Mouse (Mus musculus): ENCODE results near the gene Hormad1. TPM values are rescaled to one million over a fixed set of nuclear protein-coding genes. Genes with fewer than 3 reads are reported as not detected.
"Not testable (repeated sequence)": the region's sequence is repeated elsewhere in the genome, so short reads cannot be mapped to it uniquely, and the experiment has no call there.

The Hormad1 gene
- polyA plus RNA-seq, 1 experiment from 2014 or later, result not detected

DNA sequence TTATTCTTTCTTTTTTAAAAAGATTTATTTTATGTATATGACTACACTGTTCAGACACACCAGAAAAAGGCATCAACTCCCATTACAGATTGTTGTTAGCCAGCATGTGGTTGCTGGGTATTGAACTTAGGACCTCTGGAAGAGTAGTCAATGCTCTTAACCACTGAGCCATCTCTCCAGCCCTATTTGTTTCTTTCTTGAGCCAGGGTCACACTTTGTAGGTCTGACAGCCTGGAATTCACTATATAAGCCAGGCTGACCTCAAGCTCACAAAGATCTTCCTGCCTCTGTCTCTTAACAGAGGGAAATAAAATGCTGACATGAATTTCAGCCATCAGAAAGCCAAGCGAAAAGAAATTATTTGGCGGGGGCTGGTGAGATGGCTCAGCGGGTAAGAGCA is 10.1 kb downstream of the Hormad1 start:
- Histone ChIP-seq H3K9me3 (replicated peaks) (no peaks in the 10 kb centered on the region), H3K9ac (no peak overlapping the region), H3K4me3 (replicated peaks) (no peak overlapping the region), H3K27me3 (no peaks in the 10 kb centered on the region), H3K27ac (no peak overlapping the region), H3K36me3 (no peaks in the 10 kb centered on the region), H3K4me1 (no peaks in the 10 kb centered on the region), H3K4me2 (no peak overlapping the region)
- 87% methylated on average over 3 of the region's 3 CpGs for WGBS
- ATAC-seq (replicated peaks; ENCODE audit: low FRiP score), result no peak

GRCm38 (mm10) chr3:95587754-95588603 is 28.5 kb downstream of the Hormad1 start:
- no peak for ATAC-seq (replicated peaks; ENCODE audit: low FRiP score)
- Histone ChIP-seq H3K9ac (no peak overlapping the region), H3K27ac (peak overlapping the region; percentile 76), H3K4me1 (peaks cover 9% of the 10 kb centered on the region), H3K4me3 (replicated peaks) (peak overlapping the region; percentile 71), H3K36me3 (peaks cover 14% of the 10 kb centered on the region), H3K4me2 (peak overlapping the region; percentile 70), H3K9me3 (replicated peaks) (no peaks in the 10 kb centered on the region), H3K27me3 (no peaks in the 10 kb centered on the region)
- 52% methylated on average over 8 of the region's 8 CpGs for WGBS

GRCm38 (mm10) chr3:95588604-95589086 is 29.2 kb downstream of the Hormad1 start, which contains the start of gene Golph3l:
Gene Golph3l, plus strand, starts transcription at chr3:95588934.
- ATAC-seq (replicated peaks; ENCODE audit: low FRiP score), result peak; percentile 100
- Histone ChIP-seq H3K4me3 (replicated peaks) (peak within 1 kb of the TSS; percentile 71), H3K27me3 (no peaks in the 10 kb centered on the region)

GRCm38 (mm10) chr3:95598734-95599133 is 39.3 kb downstream of the Hormad1 start:
- Histone ChIP-seq H3K9me3 (replicated peaks) (no peaks in the 10 kb centered on the region), H3K27me3 (no peaks in the 10 kb centered on the region), H3K9ac (no peak overlapping the region), H3K4me3 (replicated peaks) (no peak overlapping the region), H3K4me1 (no peaks in the 10 kb centered on the region), H3K36me3 (peaks cover 43% of the 10 kb centered on the region), H3K27ac (no peak overlapping the region), H3K4me2 (no peak overlapping the region)
- ATAC-seq (replicated peaks; ENCODE audit: low FRiP score), result no peak

More at GRCm38 (mm10) chr3:95588604-95589086, 29.2 kb downstream of the Hormad1 start, which contains the start of gene Golph3l:
- peak within 1 kb of the TSS; percentile 50 for H3K9ac ChIP-seq
- H3K4me1 ChIP-seq, result peaks cover 9% of the 10 kb centered on the region
- under 1% methylated on average over 12 of the region's 12 CpGs for WGBS
- H3K27ac ChIP-seq, result peak within 1 kb of the TSS; percentile 89
- H3K9me3 ChIP-seq (replicated peaks), result no peaks in the 10 kb centered on the region
- H3K4me2 ChIP-seq, result peak within 1 kb of the TSS; percentile 70
- H3K36me3 ChIP-seq, result peaks cover 20% of the 10 kb centered on the region

DNA sequence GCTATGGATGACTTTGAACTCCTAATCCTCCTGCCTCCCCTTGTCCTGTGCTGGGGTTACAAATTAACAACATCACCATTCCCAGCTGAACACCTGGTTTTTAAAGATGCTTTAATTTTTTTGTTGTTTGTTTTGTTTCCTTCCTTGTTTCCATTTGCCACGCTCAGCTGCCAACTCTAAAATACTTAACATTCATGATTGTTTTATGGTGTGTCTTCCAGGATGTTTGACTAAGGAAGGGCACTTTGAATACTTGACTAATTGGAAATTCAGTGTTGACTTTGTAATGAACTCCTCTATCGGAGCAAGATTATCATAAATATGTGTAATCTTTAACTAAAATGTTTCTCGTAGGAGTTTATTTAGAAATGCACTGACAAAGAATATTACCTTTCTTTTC is 41.8 kb downstream of the Hormad1 start:
- H3K9ac ChIP-seq, result no peak overlapping the region
- no peak overlapping the region for H3K27ac ChIP-seq
- no peak overlapping the region for H3K4me2 ChIP-seq
- no peak for ATAC-seq (replicated peaks; ENCODE audit: low FRiP score)
- no peaks in the 10 kb centered on the region for H3K9me3 ChIP-seq (replicated peaks)
- no peak overlapping the region for H3K4me3 ChIP-seq (replicated peaks)
- no peaks in the 10 kb centered on the region for H3K4me1 ChIP-seq
- 70% methylated on average over 3 of the region's 3 CpGs for WGBS
- H3K27me3 ChIP-seq, result no peaks in the 10 kb centered on the region
- H3K36me3 ChIP-seq, result peaks cover 26% of the 10 kb centered on the region

GRCm38 (mm10) chr3:95606096-95606495 is 46.6 kb downstream of the Hormad1 start:
- H3K4me1 ChIP-seq, result no peaks in the 10 kb centered on the region
- no peak for ATAC-seq (replicated peaks; ENCODE audit: low FRiP score)

DNA sequence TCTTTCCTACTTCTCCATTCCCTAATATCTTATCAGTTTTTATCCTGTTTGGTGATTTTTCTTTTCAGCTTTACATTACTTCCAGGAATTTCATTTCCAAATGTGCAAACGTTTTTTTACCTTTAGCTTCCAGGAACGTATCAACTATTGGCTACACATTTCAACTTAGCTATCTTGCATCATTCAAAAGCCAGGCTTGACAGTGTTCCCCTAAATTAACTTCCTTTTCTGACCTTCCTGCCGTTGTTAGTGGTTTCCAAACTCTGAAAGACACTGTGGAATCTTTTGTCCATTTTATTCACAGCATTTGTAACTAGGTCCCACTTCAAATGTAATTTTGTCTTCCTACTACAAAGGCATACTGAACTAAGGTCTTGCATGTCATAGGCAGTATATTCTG is 49.7 kb downstream of the Hormad1 start:
- Histone ChIP-seq H3K4me3 (replicated peaks) (no peak overlapping the region), H3K27me3 (no peaks in the 10 kb centered on the region), H3K9ac (no peak overlapping the region), H3K4me1 (no peaks in the 10 kb centered on the region), H3K9me3 (replicated peaks) (no peaks in the 10 kb centered on the region), H3K27ac (no peak overlapping the region), H3K4me2 (no peak overlapping the region), H3K36me3 (peaks cover 50% of the 10 kb centered on the region)
- 76% methylated on average over 3 of the region's 3 CpGs for WGBS
- ATAC-seq (replicated peaks; ENCODE audit: low FRiP score), result no peak

More at GRCm38 (mm10) chr3:95606096-95606495, 46.6 kb downstream of the Hormad1 start:
- H3K9ac ChIP-seq, result no peak overlapping the region
- H3K4me2 ChIP-seq, result no peak overlapping the region
- H3K27ac ChIP-seq, result no peak overlapping the region
- no peak overlapping the region for H3K4me3 ChIP-seq (replicated peaks)
- H3K36me3 ChIP-seq, result peaks cover 42% of the 10 kb centered on the region
- no peaks in the 10 kb centered on the region for H3K9me3 ChIP-seq (replicated peaks)
- H3K27me3 ChIP-seq, result no peaks in the 10 kb centered on the region
- 80% methylated on average over 3 of the region's 3 CpGs for WGBS

- H3K36me3 ChIP-seq, result peaks cover 67% of the 10 kb centered on the region
- H3K27ac ChIP-seq, result no peak overlapping the region
- H3K4me3 ChIP-seq (replicated peaks), result no peak overlapping the region
- H3K9me3 ChIP-seq (replicated peaks), result no peaks in the 10 kb centered on the region
- H3K27me3 ChIP-seq, result no peaks in the 10 kb centered on the region
- H3K4me2 ChIP-seq, result no peak overlapping the region
- WGBS, result 100% methylated on average over 1 of the region's 1 CpGs
- H3K4me1 ChIP-seq, result no peaks in the 10 kb centered on the region
- no peak for ATAC-seq (replicated peaks; ENCODE audit: low FRiP score)
- H3K9ac ChIP-seq, result no peak overlapping the region
Measured at GRCm38 (mm10) chr3:95613996-95614395, 54.5 kb downstream of the Hormad1 start.

- Histone ChIP-seq H3K27me3 (no peaks in the 10 kb centered on the region), H3K9me3 (replicated peaks) (no peaks in the 10 kb centered on the region), H3K4me2 (no peak overlapping the region), H3K27ac (no peak overlapping the region), H3K4me1 (no peaks in the 10 kb centered on the region), H3K9ac (no peak overlapping the region), H3K4me3 (replicated peaks) (no peak overlapping the region), H3K36me3 (peaks cover 63% of the 10 kb centered on the region)
- WGBS, result 85% methylated on average over 1 of the region's 1 CpGs
- ATAC-seq (replicated peaks; ENCODE audit: low FRiP score), result no peak
Measured at GRCm38 (mm10) chr3:95618511-95618910, 59.0 kb downstream of the Hormad1 start.

GRCm38 (mm10) chr3:95621241-95621640 is 61.8 kb downstream of the Hormad1 start:
- WGBS, result 75% methylated on average over 1 of the region's 1 CpGs
- H3K4me2 ChIP-seq, result no peak overlapping the region
- no peak overlapping the region; the same call in 1 of the 2 replicates for H3K9ac ChIP-seq
- no peak overlapping the region for H3K27ac ChIP-seq
- peaks cover 44% of the 10 kb centered on the region for H3K36me3 ChIP-seq
- no peak for ATAC-seq (replicated peaks; ENCODE audit: low FRiP score)
- H3K9me3 ChIP-seq (replicated peaks), result no peaks in the 10 kb centered on the region
- no peak overlapping the region for H3K4me3 ChIP-seq (replicated peaks)
- H3K4me1 ChIP-seq, result peaks cover 9% of the 10 kb centered on the region
- H3K27me3 ChIP-seq, result no peaks in the 10 kb centered on the region

DNA sequence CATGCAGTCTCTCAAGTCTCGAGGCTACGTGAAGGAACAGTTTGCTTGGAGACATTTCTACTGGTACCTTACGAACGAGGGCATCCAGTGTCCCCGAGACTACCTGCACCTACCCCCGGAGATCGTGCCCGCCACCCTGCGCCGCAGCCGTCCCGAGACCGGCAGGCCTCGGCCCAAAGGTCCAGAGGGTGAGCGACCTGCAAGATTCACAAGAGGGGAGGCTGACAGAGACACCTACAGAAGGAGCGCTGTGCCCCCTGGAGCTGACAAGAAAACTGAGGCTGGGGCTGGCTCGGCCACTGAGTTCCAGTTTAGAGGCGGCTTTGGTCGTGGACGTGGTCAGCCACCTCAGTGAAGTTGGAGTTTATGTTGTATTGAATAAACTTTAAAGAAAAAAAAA is 62.9 kb downstream of the Hormad1 start:
- ATAC-seq (replicated peaks; ENCODE audit: low FRiP score); H3K9me3 ChIP-seq (replicated peaks); H3K27ac ChIP-seq; H3K4me3 ChIP-seq (replicated peaks); H3K27me3 ChIP-seq; H3K9ac ChIP-seq; H3K4me2 ChIP-seq: not testable (repeated sequence)
- H3K36me3 ChIP-seq, result peaks cover 43% of the 10 kb centered on the region
- WGBS, result 94% methylated on average over 20 of the region's 20 CpGs
- peaks cover 18% of the 10 kb centered on the region for H3K4me1 ChIP-seq

DNA sequence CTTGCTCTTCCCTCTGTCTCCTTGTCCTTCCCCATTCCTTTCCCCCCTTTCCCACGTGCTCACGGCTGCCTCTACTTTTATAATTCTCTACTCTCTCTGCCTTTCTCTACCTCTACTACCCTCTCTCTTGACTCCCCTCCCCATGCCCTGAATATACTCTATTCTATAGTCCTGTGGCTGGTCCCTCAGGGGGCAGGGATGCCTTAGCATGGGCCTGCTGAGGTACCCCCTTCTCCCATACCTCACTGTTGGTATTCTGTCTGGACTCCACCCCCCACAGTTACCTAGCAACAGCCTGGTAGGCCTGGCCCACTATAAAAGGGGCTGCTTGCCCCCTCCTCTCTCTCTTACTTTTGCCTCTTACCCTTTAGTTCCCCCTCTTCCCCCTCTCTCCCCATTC is 64.1 kb downstream of the Hormad1 start:
- 72% methylated on average over 2 of the region's 2 CpGs for WGBS
- Histone ChIP-seq H3K9me3 (replicated peaks) (no peaks in the 10 kb centered on the region), H3K27ac (no peak overlapping the region), H3K4me3 (replicated peaks) (no peak overlapping the region), H3K27me3 (no peaks in the 10 kb centered on the region), H3K4me2 (no peak overlapping the region), H3K4me1 (peaks cover 21% of the 10 kb centered on the region), H3K9ac (no peak overlapping the region), H3K36me3 (peaks cover 43% of the 10 kb centered on the region)
- no peak for ATAC-seq (replicated peaks; ENCODE audit: low FRiP score)

All from kidney, embryonic 15.5 days (tissue).